Mouse (Mus musculus): ENCODE measurements around the gene Ric1. TPM values are rescaled to one million over a fixed set of nuclear protein-coding genes. Genes with fewer than 3 reads are reported as not detected.

Ric1 gene
- total RNA-seq, 1 experiment = 30.7 TPM

DNA sequence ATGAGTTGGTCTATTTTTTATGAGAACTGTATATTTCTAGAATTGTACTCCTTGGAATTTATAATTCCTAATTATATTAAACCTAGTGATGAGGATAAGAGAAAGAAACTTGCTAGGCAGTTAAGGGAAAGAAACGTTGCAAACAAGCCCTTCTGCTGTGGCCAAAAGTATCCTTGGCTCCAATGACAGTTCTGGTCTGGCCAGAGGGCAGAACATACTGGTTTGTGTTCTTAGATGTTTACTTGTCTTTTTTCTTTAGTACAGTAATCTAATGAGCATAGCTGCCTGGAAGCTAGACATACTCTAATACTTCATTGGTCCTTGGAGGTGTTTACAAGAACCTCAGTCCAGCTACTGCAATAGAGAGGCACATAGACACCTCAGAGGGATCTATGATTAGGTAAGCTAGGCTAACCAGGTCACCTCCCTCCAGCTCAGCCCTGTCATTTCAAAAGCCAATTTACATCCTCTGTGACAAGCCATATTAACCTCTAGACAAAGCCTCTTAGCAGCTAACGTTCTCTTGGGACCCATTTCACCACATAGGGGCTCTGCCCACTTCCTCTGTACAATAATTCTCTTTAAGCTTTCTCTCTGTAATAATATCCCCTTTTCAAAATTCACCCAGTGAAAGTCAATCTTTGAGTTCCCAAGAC is 8.8 kb upstream of the Ric1 start:
- in situ Hi-C loops (cut with MboI; ENCODE audit: low sequenced_read_pairs in 2 of 2, unreplicated experiment in 2 of 2) = no loop called here
- no peak for DNase-seq (ENCODE audit: low read depth, low spot score)

GRCm38 (mm10) chr19:29514130-29514529 is 8.0 kb upstream of the Ric1 start:
- no peak overlapping the region for H3K9ac ChIP-seq (ENCODE audit: insufficient read depth, low read depth, low read length, poor library complexity, severe bottlenecking)
- DNase-seq (ENCODE audit: low read depth, low spot score) = no peak
- in situ Hi-C loops (cut with MboI; ENCODE audit: low sequenced_read_pairs in 2 of 2, unreplicated experiment in 2 of 2) = no loop called here
- no peak overlapping the region for H3K4me3 ChIP-seq (ENCODE audit: insufficient read depth in 1 of 2, low read depth in 1 of 2, low read length in 2 of 2, poor library complexity in 1 of 2, severe bottlenecking in 1 of 2)
- no peaks in the 10 kb centered on the region for H3K9me3 ChIP-seq (ENCODE audit: control insufficient read depth, insufficient read depth, low read depth, low read length)
- no peak overlapping the region for H3K27ac ChIP-seq (ENCODE audit: insufficient read depth, low read depth, low read length, poor library complexity, severe bottlenecking)
- peaks cover 0 to 4% of the 10 kb centered on the region in 2 experiments; a peak in 1 of 4 replicates for H3K4me1 ChIP-seq (ENCODE audit: control insufficient read depth in 2 of 2, insufficient read depth in 2 of 2, low read length in 2 of 2, poor library complexity in 1 of 2)
- no peak for TF ChIP-seq ZC3H11A (IDR thresholded peaks at IDR 0.05; ENCODE audit: borderline replicate concordance, low read depth, low read length)
- TF ChIP-seq MAFK (IDR thresholded peaks at IDR 0.05; ENCODE audit: insufficient read depth, low read depth, low read length) = no peak
- TF ChIP-seq HCFC1 (IDR thresholded peaks at IDR 0.05; ENCODE audit: borderline replicate concordance, insufficient read depth, low read length) = no peak
- TF ChIP-seq CHD2 (IDR thresholded peaks at IDR 0.05; ENCODE audit: low read depth, low read length) = no peak
- no peak for TF ChIP-seq ZNF384 (IDR thresholded peaks at IDR 0.05; ENCODE audit: low read depth, low read length)
- H3K36me3 ChIP-seq (ENCODE audit: control insufficient read depth, insufficient read depth, low read length, poor library complexity, severe bottlenecking) = no peaks in the 10 kb centered on the region

More for the DNA sequence above, 8.8 kb upstream of the Ric1 start:
- peaks cover 0 to 4% of the 10 kb centered on the region in 2 experiments; a peak in 1 of 4 replicates for H3K4me1 ChIP-seq (ENCODE audit: control insufficient read depth in 2 of 2, insufficient read depth in 2 of 2, low read length in 2 of 2, poor library complexity in 1 of 2)
- no peak overlapping the region for H3K9ac ChIP-seq (ENCODE audit: insufficient read depth, low read depth, low read length, poor library complexity, severe bottlenecking)
- H3K27ac ChIP-seq (ENCODE audit: insufficient read depth, low read depth, low read length, poor library complexity, severe bottlenecking) = no peak overlapping the region
- no peak for TF ChIP-seq HCFC1 (IDR thresholded peaks at IDR 0.05; ENCODE audit: borderline replicate concordance, insufficient read depth, low read length)
- no peak for TF ChIP-seq ZNF384 (IDR thresholded peaks at IDR 0.05; ENCODE audit: low read depth, low read length)
- no peak for TF ChIP-seq MAFK (IDR thresholded peaks at IDR 0.05; ENCODE audit: insufficient read depth, low read depth, low read length)
- TF ChIP-seq ZC3H11A (IDR thresholded peaks at IDR 0.05; ENCODE audit: borderline replicate concordance, low read depth, low read length) = no peak
- TF ChIP-seq CHD2 (IDR thresholded peaks at IDR 0.05; ENCODE audit: low read depth, low read length) = no peak
- H3K36me3 ChIP-seq (ENCODE audit: control insufficient read depth, insufficient read depth, low read length, poor library complexity, severe bottlenecking) = no peaks in the 10 kb centered on the region
- H3K4me3 ChIP-seq (ENCODE audit: insufficient read depth in 1 of 2, low read depth in 1 of 2, low read length in 2 of 2, poor library complexity in 1 of 2, severe bottlenecking in 1 of 2) = no peak overlapping the region
- no peaks in the 10 kb centered on the region for H3K9me3 ChIP-seq (ENCODE audit: control insufficient read depth, insufficient read depth, low read depth, low read length)

DNA sequence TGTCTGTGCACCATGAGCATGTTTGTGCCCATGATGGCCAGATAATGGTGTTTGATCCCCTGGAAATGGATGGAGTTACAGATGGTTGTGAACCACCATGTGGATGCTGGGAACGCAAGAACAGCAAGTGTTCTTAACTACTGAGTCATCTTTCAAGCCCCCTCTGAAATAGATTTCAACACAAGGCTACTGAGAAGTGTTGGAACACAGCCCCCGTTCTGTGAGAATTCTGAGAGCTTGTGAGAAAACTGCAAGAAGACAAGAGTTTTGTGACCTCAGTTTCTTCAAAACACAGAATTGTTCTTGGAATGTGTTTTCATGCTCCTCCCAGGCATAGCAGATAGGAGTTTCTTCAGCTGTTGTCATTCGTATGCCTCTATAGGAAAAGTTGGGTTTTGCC is 6.7 kb upstream of the Ric1 start:
- H3K9me3 ChIP-seq (ENCODE audit: control insufficient read depth, insufficient read depth, low read depth, low read length) = no peaks in the 10 kb centered on the region
- H3K36me3 ChIP-seq (ENCODE audit: control insufficient read depth, insufficient read depth, low read length, poor library complexity, severe bottlenecking) = no peaks in the 10 kb centered on the region
- DNase-seq (ENCODE audit: low read depth, low spot score) = no peak
- H3K9ac ChIP-seq (ENCODE audit: insufficient read depth, low read depth, low read length, poor library complexity, severe bottlenecking) = no peak overlapping the region
- no peak overlapping the region for H3K27ac ChIP-seq (ENCODE audit: insufficient read depth, low read depth, low read length, poor library complexity, severe bottlenecking)
- peaks cover 0 to 4% of the 10 kb centered on the region in 2 experiments; a peak in 1 of 4 replicates for H3K4me1 ChIP-seq (ENCODE audit: control insufficient read depth in 2 of 2, insufficient read depth in 2 of 2, low read length in 2 of 2, poor library complexity in 1 of 2)
- in situ Hi-C loops (cut with MboI; ENCODE audit: low sequenced_read_pairs in 2 of 2, unreplicated experiment in 2 of 2) = no loop called here
- TF ChIP-seq HCFC1 (IDR thresholded peaks at IDR 0.05; ENCODE audit: borderline replicate concordance, insufficient read depth, low read length) = no peak
- TF ChIP-seq MAFK (IDR thresholded peaks at IDR 0.05; ENCODE audit: insufficient read depth, low read depth, low read length) = no peak
- TF ChIP-seq ZC3H11A (IDR thresholded peaks at IDR 0.05; ENCODE audit: borderline replicate concordance, low read depth, low read length) = no peak
- TF ChIP-seq ZNF384 (IDR thresholded peaks at IDR 0.05; ENCODE audit: low read depth, low read length) = no peak
- TF ChIP-seq CHD2 (IDR thresholded peaks at IDR 0.05; ENCODE audit: low read depth, low read length) = no peak
- peak overlapping the region in 1 of 2 experiments; percentile 22; a peak in 1 of 4 replicates for H3K4me3 ChIP-seq (ENCODE audit: insufficient read depth in 1 of 2, low read depth in 1 of 2, low read length in 2 of 2, poor library complexity in 1 of 2, severe bottlenecking in 1 of 2)

DNA sequence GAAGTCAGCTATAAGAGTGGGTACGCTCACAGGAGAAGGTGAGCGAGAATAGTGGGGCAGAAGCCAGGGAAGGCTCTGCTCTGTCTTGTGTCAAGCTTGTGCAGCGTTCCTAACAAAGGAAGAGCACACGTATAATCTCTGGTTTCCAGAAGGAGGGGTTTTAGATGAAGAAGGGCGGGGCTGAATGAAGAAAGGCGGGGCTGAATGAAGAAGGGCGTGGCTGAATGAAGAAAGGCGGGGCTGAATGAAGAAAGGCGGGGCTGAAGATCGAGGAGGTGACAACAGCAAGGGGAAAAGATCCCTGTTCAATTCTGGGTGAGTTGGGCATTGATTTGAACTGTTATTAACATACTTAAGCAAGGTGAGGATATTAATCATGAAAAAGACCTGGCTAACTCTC is 6.1 kb upstream of the Ric1 start:
- TF ChIP-seq HCFC1 (IDR thresholded peaks at IDR 0.05; ENCODE audit: borderline replicate concordance, insufficient read depth, low read length) (no peak), CHD2 (IDR thresholded peaks at IDR 0.05; ENCODE audit: low read depth, low read length) (no peak), ZC3H11A (IDR thresholded peaks at IDR 0.05; ENCODE audit: borderline replicate concordance, low read depth, low read length) (no peak), MAFK (IDR thresholded peaks at IDR 0.05; ENCODE audit: insufficient read depth, low read depth, low read length) (no peak), ZNF384 (IDR thresholded peaks at IDR 0.05; ENCODE audit: low read depth, low read length) (no peak)
- H3K9me3 ChIP-seq (ENCODE audit: control insufficient read depth, insufficient read depth, low read depth, low read length) = no peaks in the 10 kb centered on the region
- H3K4me1 ChIP-seq (ENCODE audit: control insufficient read depth in 2 of 2, insufficient read depth in 2 of 2, low read length in 2 of 2, poor library complexity in 1 of 2) = peaks cover 0 to 4% of the 10 kb centered on the region in 2 experiments; a peak in 1 of 4 replicates
- in situ Hi-C loops (cut with MboI; ENCODE audit: low sequenced_read_pairs in 2 of 2, unreplicated experiment in 2 of 2) = no loop called here
- no peaks in the 10 kb centered on the region for H3K36me3 ChIP-seq (ENCODE audit: control insufficient read depth, insufficient read depth, low read length, poor library complexity, severe bottlenecking)
- H3K27ac ChIP-seq (ENCODE audit: insufficient read depth, low read depth, low read length, poor library complexity, severe bottlenecking) = no peak overlapping the region
- no peak overlapping the region for H3K9ac ChIP-seq (ENCODE audit: insufficient read depth, low read depth, low read length, poor library complexity, severe bottlenecking)
- peak overlapping the region; percentile 3 to 29; a peak in 2 of 4 replicates for H3K4me3 ChIP-seq (ENCODE audit: insufficient read depth in 1 of 2, low read depth in 1 of 2, low read length in 2 of 2, poor library complexity in 1 of 2, severe bottlenecking in 1 of 2)
- peak; percentile 79 for DNase-seq (ENCODE audit: low read depth, low spot score)

Data from ES-E14 (cell line).